Mouse (Mus musculus) heart, postnatal 0 days (tissue): Measurements from ENCODE around the gene Gm17655. TPM values are rescaled to one million over a fixed set of nuclear protein-coding genes. Genes with fewer than 3 reads are reported as not detected.

Experiments
- ATAC-seq: fragments of 200-750 bp; cut with Nextera tagmentation; 2 replicates; pipeline ENCODE4 v1.8.0; 2017; ENCODE audit warnings: low read depth, moderate number of reproducible peaks, moderate library complexity; ENCODE audit not compliant: insufficient read depth
- DNase-seq: peaks from one replicate; pipeline ENCODE4 v3.0.0-alpha.2; 2016; ENCODE audit warnings: low spot score
- H3K27ac ChIP-seq: fragments of 300-500 bp; sonication (generic); 2 replicates; pipeline ENCODE4 v1.5.1; 2014; ENCODE audit warnings: low read depth, mild to moderate bottlenecking
- H3K27me3 ChIP-seq: fragments of 300-500 bp; sonication (generic); 2 replicates; pipeline ENCODE4 v1.6.1; 2014; ENCODE audit warnings: low read length, mixed read lengths; ENCODE audit not compliant: control insufficient read depth, insufficient read depth
- H3K36me3 ChIP-seq: fragments of 300-500 bp; sonication (generic); replicated peaks from 2 replicates; pipeline ENCODE4 v1.6.1; 2014; ENCODE audit warnings: low read length, mixed read lengths; ENCODE audit not compliant: control insufficient read depth, insufficient read depth
- H3K4me1 ChIP-seq: fragments of 300-500 bp; sonication (generic); 2 replicates; pipeline ENCODE4 v1.6.1; 2014; ENCODE audit warnings: antibody characterized with exemption; ENCODE audit not compliant: control insufficient read depth, insufficient read depth
- H3K4me2 ChIP-seq: fragments of 300-500 bp; sonication (generic); 2 replicates; pipeline ENCODE4 v1.6.1; 2014; ENCODE audit warnings: low read depth, mild to moderate bottlenecking, low read length, moderate library complexity
- H3K4me3 ChIP-seq: fragments of 300-500 bp; sonication (generic); 2 replicates; pipeline ENCODE4 v1.5.1; 2014; ENCODE audit warnings: low read depth, low read length
- H3K9ac ChIP-seq: fragments of 300-500 bp; sonication (generic); replicated peaks from 2 replicates; pipeline ENCODE4 v1.6.1; 2014; ENCODE audit warnings: low read depth, low read length, mixed read lengths
- H3K9me3 ChIP-seq: fragments of 300-500 bp; sonication (generic); replicated peaks from 2 replicates; pipeline ENCODE4 v1.6.1; 2016; ENCODE audit warnings: low read length; ENCODE audit not compliant: control insufficient read depth
- CTCF ChIP-seq: IDR thresholded peaks from 2 replicates; pipeline ENCODE4 v1.5.1; 2016; ENCODE audit warnings: antibody characterized with exemption, control low read depth, low read depth
- EP300 ChIP-seq: IDR thresholded peaks from 2 replicates; pipeline ENCODE4 v1.6.1; 2016; ENCODE audit warnings: antibody characterized with exemption, low read depth
- WGBS: fragments of 180-500 bp; shearing (Covaris S2); extraction: QIAGEN DNeasy Blood & Tissue Kit; methylation state at CpG from one replicate; pipeline ENCODE4 v1.1.7; 2014; 5-methylcytosine and 5-hydroxymethylcytosine counted together
- polyA plus RNA-seq: library from polyadenylated mRNA; unstranded; fragments of >200 nt; fragmentation: Nextera tagmentation; extraction: Ambion mirVana; gene quantifications from 2 replicates; pipeline ENCODE4 v1.2.1, GENCODE M21; 2015
- total RNA-seq: library from RNA; depleted of rRNA; stranded (reverse); fragments of >200 nt; gene quantifications from 2 replicates; pipeline ENCODE4 v1.2.3, GENCODE M21; 2014; ENCODE audit warnings: low replicate concordance

The Gm17655 gene
- total and polyA plus RNA-seq, 2 experiments from 2014 or later = 1.8 TPM; not detected in 1

DNA sequence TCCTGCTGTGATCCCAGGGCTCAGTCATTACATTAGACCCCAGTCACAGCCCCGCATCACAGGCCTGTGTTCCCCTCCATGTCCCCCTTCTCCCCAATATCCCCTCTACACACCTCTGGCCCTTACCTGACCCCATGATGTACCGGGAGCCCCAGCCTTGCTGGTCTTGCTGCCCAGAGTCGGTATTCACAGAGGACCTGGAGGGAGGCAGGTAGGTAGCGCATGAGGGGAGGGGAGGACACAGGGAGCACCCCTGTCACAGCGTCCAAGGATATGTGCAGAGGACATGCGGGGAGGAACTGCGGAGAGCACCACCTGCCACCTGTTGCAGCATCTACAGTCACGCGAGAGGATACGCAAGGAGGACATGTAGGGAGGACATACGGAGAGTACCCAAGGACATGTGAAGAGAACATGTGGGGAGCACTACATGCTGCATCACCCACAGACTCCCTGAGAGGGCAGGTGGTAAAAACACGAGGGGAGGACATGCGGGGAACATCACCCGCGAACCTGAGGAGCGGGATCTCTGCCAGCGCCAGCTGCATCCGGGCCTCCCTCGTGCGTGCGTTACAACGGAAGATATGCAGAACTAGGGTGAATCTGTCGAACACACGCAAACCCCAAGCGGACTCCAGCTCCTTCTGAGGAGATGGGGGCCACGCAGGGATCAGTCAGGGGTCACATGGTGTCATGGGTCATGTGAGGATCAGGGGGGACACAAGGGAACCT lies 34.0 kb upstream of the Gm17655 start:
- peak overlapping the region; percentile 90; the same call in 1 of the 2 replicates for H3K4me3 ChIP-seq
- TF ChIP-seq EP300 (no peak), CTCF (no peak)
- DNase-seq (no peak), ATAC-seq (no peak)
- H3K9ac ChIP-seq = no peak overlapping the region
- H3K4me2 ChIP-seq = peak overlapping the region; percentile 83
- 0 out of 2 replicates have a peak, but pooled peaks cover 4% of the 10 kb centered on the region for H3K27me3 ChIP-seq
- WGBS = 95% methylated on average over 26 of the region's 26 CpGs
- no peak overlapping the region for H3K27ac ChIP-seq
- H3K9me3 ChIP-seq = no peaks in the 10 kb centered on the region
- H3K4me1 ChIP-seq = peaks cover 22% of the 10 kb centered on the region
- H3K36me3 ChIP-seq = peaks cover 38% of the 10 kb centered on the region

DNA sequence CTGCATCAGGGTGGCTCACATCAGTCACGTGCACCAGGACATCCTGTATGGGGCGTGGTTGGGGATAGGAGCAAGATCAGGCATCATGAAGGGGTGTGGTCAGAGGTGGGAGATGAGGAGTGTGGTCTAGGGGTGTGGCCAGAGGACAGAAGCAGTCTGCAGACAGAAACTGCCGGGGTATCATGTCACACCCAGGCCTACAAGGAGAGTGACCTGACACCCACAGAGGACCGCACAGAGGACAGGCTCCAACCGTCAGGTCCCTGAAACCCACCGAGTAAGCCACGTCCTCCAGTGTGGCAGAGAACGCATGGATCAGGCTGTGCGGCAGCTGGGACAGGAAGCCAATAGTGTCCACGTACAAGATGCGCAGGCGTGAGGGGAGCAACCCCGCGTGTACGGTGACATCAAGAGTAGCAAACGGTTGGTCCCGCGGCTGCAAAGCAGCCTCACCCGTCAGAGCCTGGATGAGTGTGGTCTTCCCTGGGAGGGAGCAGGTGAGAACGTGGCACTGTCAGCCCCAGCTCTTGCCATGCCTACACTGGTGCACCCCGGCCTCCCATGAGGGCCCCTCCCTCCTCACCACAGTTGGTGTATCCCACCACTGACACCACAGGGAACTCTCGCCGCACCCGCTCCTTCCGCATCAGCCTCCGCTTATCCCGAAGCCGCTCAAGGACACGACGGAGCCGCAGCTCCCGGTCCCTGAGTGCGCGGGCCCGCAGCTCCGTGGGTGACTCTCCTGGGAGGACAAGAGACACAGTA lies 32.5 kb upstream of the Gm17655 start:
- DNase-seq (no peak), ATAC-seq (no peak)
- Histone ChIP-seq H3K27me3 (0 out of 2 replicates have a peak, but pooled peaks cover 7% of the 10 kb centered on the region), H3K9ac (no peak overlapping the region), H3K4me1 (peaks cover 29% of the 10 kb centered on the region), H3K27ac (no peak overlapping the region), H3K9me3 (no peaks in the 10 kb centered on the region), H3K4me3 (no peak overlapping the region), H3K4me2 (no peak overlapping the region), H3K36me3 (peaks cover 38% of the 10 kb centered on the region)
- 92% methylated on average over 36 of the region's 36 CpGs for WGBS
- no peak for TF ChIP-seq CTCF
- no peak for TF ChIP-seq EP300

DNA sequence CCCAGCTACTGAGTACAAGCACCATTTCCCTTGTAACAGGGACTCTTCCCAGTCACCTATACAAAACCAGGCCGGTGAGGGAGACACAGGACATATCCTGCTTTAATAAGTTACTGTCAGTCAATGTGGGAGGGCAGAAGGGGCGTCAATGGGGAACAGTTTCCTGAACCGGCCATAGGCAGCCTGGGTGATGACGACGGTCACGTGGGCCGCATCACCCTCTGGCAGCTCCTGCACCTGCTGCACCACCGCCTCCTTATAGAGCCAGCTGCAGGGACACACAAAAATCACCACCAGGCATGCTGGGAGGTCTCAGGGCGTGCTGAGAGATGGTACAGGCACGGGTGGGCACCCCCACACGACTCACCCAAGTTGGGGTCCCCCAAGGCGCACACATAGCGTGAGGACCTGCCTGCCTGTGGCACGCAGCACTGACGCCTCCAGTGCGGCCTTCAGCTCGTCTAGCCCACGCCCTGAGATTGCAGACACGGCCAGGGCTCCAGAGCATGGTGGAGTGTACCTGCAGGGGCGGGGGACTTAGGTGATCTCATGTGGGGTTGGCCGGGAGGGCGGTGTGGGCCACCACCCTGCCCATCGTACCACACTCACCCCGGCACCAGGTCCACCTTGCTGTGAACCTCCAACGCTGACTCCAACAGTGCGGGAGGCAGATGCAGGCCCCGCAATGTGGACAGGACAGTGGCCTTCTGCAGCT lies 31.7 kb upstream of the Gm17655 start:
- DNase-seq = no peak
- peaks cover 29% of the 10 kb centered on the region for H3K4me1 ChIP-seq
- peaks cover 38% of the 10 kb centered on the region for H3K36me3 ChIP-seq
- H3K27me3 ChIP-seq = 0 out of 2 replicates have a peak, but pooled peaks cover 7% of the 10 kb centered on the region
- no peak overlapping the region for H3K4me3 ChIP-seq
- no peak overlapping the region for H3K4me2 ChIP-seq
- H3K27ac ChIP-seq = no peak overlapping the region
- H3K9me3 ChIP-seq = no peaks in the 10 kb centered on the region
- no peak overlapping the region for H3K9ac ChIP-seq
- 93% methylated on average over 27 of the region's 27 CpGs for WGBS
- TF ChIP-seq EP300 = no peak
- TF ChIP-seq CTCF = no peak
- ATAC-seq = no peak

DNA sequence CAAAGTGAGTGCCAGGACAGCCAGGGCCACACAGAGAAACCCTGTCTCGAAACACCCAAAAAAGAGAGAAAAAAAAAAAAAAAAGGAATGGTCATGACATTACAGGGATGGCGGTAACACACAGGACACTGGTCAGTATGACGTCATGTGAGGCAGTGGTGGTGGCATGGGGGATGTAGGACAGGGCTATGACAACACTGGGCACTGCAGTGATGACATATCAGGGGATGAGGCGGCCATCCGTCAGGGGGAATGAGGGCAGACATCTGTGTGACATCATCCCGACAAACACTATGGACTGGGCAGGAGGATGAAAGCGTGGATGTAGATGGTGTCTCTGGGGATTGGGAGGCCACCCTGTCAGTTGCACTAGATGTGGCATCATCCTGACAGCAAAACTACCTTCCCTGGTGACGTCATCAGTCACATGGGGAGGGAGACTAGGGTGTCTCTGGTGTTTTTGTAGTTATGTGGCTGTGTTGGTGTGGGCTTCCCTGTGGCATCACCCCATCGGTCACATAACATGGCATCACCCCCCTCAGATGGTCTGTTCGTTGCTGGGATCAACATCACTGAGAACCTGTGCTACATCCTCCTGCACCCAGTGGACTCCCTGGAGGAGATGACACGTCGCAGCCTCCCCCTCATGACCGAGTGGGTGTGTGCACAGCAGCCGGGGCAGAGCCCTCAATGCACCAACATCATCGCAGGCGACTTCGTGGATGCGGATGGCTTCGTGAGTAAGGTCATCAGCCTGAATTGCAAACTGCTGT lies 30.7 kb upstream of the Gm17655 start:
- H3K4me3 ChIP-seq = no peak overlapping the region
- no peaks in the 10 kb centered on the region for H3K9me3 ChIP-seq
- no peak overlapping the region for H3K27ac ChIP-seq
- ATAC-seq (no peak), DNase-seq (no peak)
- 0 out of 2 replicates have a peak, but pooled peaks cover 7% of the 10 kb centered on the region for H3K27me3 ChIP-seq
- H3K9ac ChIP-seq = no peak overlapping the region
- TF ChIP-seq CTCF (no peak), EP300 (no peak)
- 90% methylated on average over 19 of the region's 19 CpGs for WGBS
- H3K4me2 ChIP-seq = no peak overlapping the region
- peaks cover 38% of the 10 kb centered on the region for H3K36me3 ChIP-seq
- peaks cover 29% of the 10 kb centered on the region for H3K4me1 ChIP-seq

DNA sequence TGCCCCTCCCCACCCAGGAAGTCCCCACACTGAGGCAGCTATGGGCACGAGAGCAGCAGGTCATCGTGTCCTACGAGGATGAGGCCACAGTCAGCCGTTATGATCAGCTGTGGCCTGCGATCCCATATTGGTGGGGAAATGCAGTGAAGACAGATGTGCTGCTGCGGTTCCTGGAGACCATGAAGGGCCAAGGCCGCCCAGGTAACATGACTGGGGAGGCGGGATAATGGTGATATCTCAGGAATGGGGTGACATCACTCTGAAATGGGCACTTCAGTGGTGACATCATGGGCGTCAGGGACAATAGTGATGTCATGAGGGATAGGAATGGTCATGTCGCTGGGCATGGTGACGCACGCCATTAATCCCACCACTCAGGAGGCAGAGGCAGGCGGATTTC lies 30.1 kb upstream of the Gm17655 start:
- TF ChIP-seq EP300 (no peak), CTCF (no peak)

More for the DNA sequence above, 30.1 kb upstream of the Gm17655 start:
- H3K27ac ChIP-seq = no peak overlapping the region
- H3K9ac ChIP-seq = no peak overlapping the region
- H3K36me3 ChIP-seq = peaks cover 38% of the 10 kb centered on the region
- H3K4me3 ChIP-seq = no peak overlapping the region
- ATAC-seq = no peak
- 80% methylated on average over 13 of the region's 13 CpGs for WGBS
- no peak overlapping the region for H3K4me2 ChIP-seq
- DNase-seq = no peak
- 0 out of 2 replicates have a peak, but pooled peaks cover 7% of the 10 kb centered on the region for H3K27me3 ChIP-seq
- H3K9me3 ChIP-seq = no peaks in the 10 kb centered on the region
- H3K4me1 ChIP-seq = peaks cover 29% of the 10 kb centered on the region
